Comparison of ENCODE assay signal across 21 mouse cellular contexts in the genomic region with DNA sequence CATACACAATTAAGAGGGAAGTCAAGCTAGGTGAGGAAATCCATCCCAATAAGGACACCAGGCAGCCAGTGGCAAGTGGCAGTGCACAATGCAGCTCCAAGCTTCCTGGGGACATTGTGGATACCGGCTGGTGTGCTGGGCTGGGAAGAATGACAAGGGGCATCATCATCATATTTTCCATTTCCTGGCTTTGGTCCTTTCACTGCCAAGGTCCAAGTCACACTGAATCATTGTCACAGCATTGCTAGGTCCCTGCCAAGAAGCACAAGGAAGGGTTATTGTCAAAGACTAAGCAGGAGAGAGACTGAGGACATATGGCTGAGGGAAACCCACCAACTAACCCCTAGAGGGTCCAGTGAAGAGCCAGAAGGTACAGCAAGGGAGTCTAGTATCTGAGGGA.
A peak's percentile ranks its signal among the peaks of the same experiment; 100 is the strongest.
DNase-seq lines count a peak whose midpoint lies in the region; ATAC-seq and TF ChIP-seq lines count a peak whose summit lies in the region.
"Had no signal": no experiment of that assay in that cellular context is flagged by ENCODE, and none has a peak within 500 bp of the region (broad histone marks: within the 10 kb centered on the region; RNA-seq: fewer than 3 reads in every experiment).

No protein-coding gene starts in this region.

- H3K36me3 ChIP-seq in hindbrain, embryonic 16.5 days (ENCODE audit: control insufficient read depth, insufficient read depth, low read length), result no peaks in the 10 kb centered on the region
- H3K36me3 ChIP-seq in hindbrain, embryonic 12.5 days, result no peaks in the 10 kb centered on the region
- no peaks in the 10 kb centered on the region for H3K36me3 ChIP-seq in embryonic facial prominence, embryonic 10.5 days (replicated peaks)
- H3K36me3 ChIP-seq: embryonic facial prominence, embryonic 12.5 days; heart, embryonic 13.5 days; limb, embryonic 10.5 days; midbrain, embryonic 12.5 days had no signal

- no peak overlapping the region for H3K27ac ChIP-seq in hindbrain, embryonic 16.5 days (ENCODE audit: low read depth, low read length)
- H3K27ac ChIP-seq in hindbrain, embryonic 12.5 days, result no peak overlapping the region
- H3K27ac ChIP-seq in cerebellum, adult 2 months (ENCODE audit: insufficient read depth, low read length), result no peak overlapping the region
- H3K27ac ChIP-seq in embryonic facial prominence, embryonic 10.5 days (replicated peaks), result no peak overlapping the region
- H3K27ac ChIP-seq: embryonic facial prominence, embryonic 12.5 days; heart, adult 2 months; heart, embryonic 13.5 days; limb, embryonic 10.5 days; midbrain, embryonic 12.5 days had no signal

- TF ChIP-seq CTCF in cerebellum, adult 2 months (IDR thresholded peaks at IDR 0.05; ENCODE audit: borderline replicate concordance, insufficient read depth, low read depth, low read length), result no peak

- peak; percentile 83 for ATAC-seq in hindbrain, embryonic 16.5 days
- ATAC-seq in hindbrain, embryonic 12.5 days (ENCODE audit: low FRiP score), result no peak
- ATAC-seq: CD4-positive, CD25-positive, alpha-beta regulatory T cell, adult 4 months; forebrain, postnatal 0 days had no signal

- no peak for TF ChIP-seq POLR2A in cerebellum, adult 2 months (IDR thresholded peaks at IDR 0.05; ENCODE audit: borderline replicate concordance, insufficient read depth, low read length)

- H3K27me3 ChIP-seq in hindbrain, embryonic 16.5 days (replicated peaks; ENCODE audit: control insufficient read depth, insufficient read depth, low read length), result no peaks in the 10 kb centered on the region
- no peaks in the 10 kb centered on the region for H3K27me3 ChIP-seq in hindbrain, embryonic 12.5 days
- H3K27me3 ChIP-seq in cerebellum, adult 2 months (ENCODE audit: control insufficient read depth, insufficient read depth, low read length), result no peaks in the 10 kb centered on the region
- H3K27me3 ChIP-seq in embryonic facial prominence, embryonic 10.5 days (replicated peaks; ENCODE audit: low read depth, poor library complexity, severe bottlenecking), result no peaks in the 10 kb centered on the region
- H3K27me3 ChIP-seq: embryonic facial prominence, embryonic 12.5 days; heart, embryonic 13.5 days; midbrain, embryonic 12.5 days had no signal

- no peak overlapping the region for H3K9ac ChIP-seq in hindbrain, embryonic 16.5 days (ENCODE audit: low read depth, low read length)
- H3K9ac ChIP-seq in hindbrain, embryonic 12.5 days, result no peak overlapping the region
- H3K9ac ChIP-seq: embryonic facial prominence, embryonic 12.5 days; forebrain, postnatal 0 days; heart, embryonic 13.5 days; midbrain, embryonic 12.5 days had no signal

- 52% methylated on average over 1 of the region's 1 CpGs for WGBS in hindbrain, embryonic 16.5 days
- WGBS in hindbrain, embryonic 12.5 days, result 89% methylated on average over 1 of the region's 1 CpGs
- 0% methylated on average over 1 of the region's 1 CpGs for WGBS in cerebellum, adult 2 months
- 86% methylated on average over 1 of the region's 1 CpGs for WGBS in embryonic facial prominence, embryonic 10.5 days

- H3K4me2 ChIP-seq in hindbrain, embryonic 16.5 days (ENCODE audit: low read length), result no peak overlapping the region
- no peak overlapping the region for H3K4me2 ChIP-seq in hindbrain, embryonic 12.5 days (replicated peaks)
- H3K4me2 ChIP-seq: embryonic facial prominence, embryonic 12.5 days; heart, embryonic 13.5 days; midbrain, embryonic 12.5 days had no signal

- no peak overlapping the region for H3K4me3 ChIP-seq in hindbrain, embryonic 16.5 days (ENCODE audit: low read length)
- no peak overlapping the region for H3K4me3 ChIP-seq in hindbrain, embryonic 12.5 days
- H3K4me3 ChIP-seq in cerebellum, adult 2 months (replicated peaks; ENCODE audit: insufficient read depth, low read depth, low read length), result no peak overlapping the region
- no peak overlapping the region for H3K4me3 ChIP-seq in embryonic facial prominence, embryonic 10.5 days
- H3K4me3 ChIP-seq: embryonic facial prominence, embryonic 12.5 days; heart, adult 2 months; heart, embryonic 13.5 days; limb, embryonic 10.5 days; midbrain, embryonic 12.5 days had no signal

- DNase-seq in Muller cell, postnatal 12 days (ENCODE audit: inconsistent ontology term), result peak; percentile 82
- DNase-seq in cerebellum, adult 2 months, result peak; percentile 60 to 87
- DNase-seq in cerebellum, postnatal 25 days, result peak; percentile 67 to 73
- DNase-seq in adrenal gland, postnatal 4 days (ENCODE audit: low spot score in 2 of 2), result no peak
- DNase-seq in embryonic facial prominence, embryonic 10.5 days (ENCODE audit: low spot score), result no peak
- DNase-seq: forebrain, postnatal 0 days; gastrocnemius, postnatal 36 days; heart, adult 2 months; heart, postnatal 14 days; kidney, adult 8-10 months; kidney, postnatal 10 days; liver; right cerebral cortex, postnatal 25 days; thymus, postnatal 14 days had no signal

- H3K4me1 ChIP-seq in hindbrain, embryonic 16.5 days (ENCODE audit: control insufficient read depth, insufficient read depth, low read depth, low read length), result no peaks in the 10 kb centered on the region
- H3K4me1 ChIP-seq in hindbrain, embryonic 12.5 days, result no peaks in the 10 kb centered on the region
- peaks cover 5% of the 10 kb centered on the region; the same call in 1 of the 2 replicates for H3K4me1 ChIP-seq in cerebellum, adult 2 months (ENCODE audit: control insufficient read depth, insufficient read depth, low read length)
- H3K4me1 ChIP-seq in embryonic facial prominence, embryonic 10.5 days, result no peaks in the 10 kb centered on the region
- H3K4me1 ChIP-seq: embryonic facial prominence, embryonic 12.5 days; heart, embryonic 13.5 days; limb, embryonic 10.5 days; midbrain, embryonic 12.5 days had no signal

- H3K9me3 ChIP-seq in hindbrain, embryonic 16.5 days (ENCODE audit: control insufficient read depth, low read length), result no peaks in the 10 kb centered on the region
- no peaks in the 10 kb centered on the region for H3K9me3 ChIP-seq in hindbrain, embryonic 12.5 days (replicated peaks)
- H3K9me3 ChIP-seq in embryonic facial prominence, embryonic 10.5 days, result no peaks in the 10 kb centered on the region
- H3K9me3 ChIP-seq: embryonic facial prominence, embryonic 12.5 days; limb, embryonic 10.5 days; midbrain, embryonic 12.5 days had no signal

Comparison
In these comparisons a context has a peak if more than half of its experiments do, and no peak if none do; other contexts are left out.
1. DNase-seq: peak in Muller cell, postnatal 12 days (single experiment), cerebellum, adult 2 months (2 of 2) and cerebellum, postnatal 25 days (2 of 2); none in adrenal gland, postnatal 4 days (0 of 2) and embryonic facial prominence, embryonic 10.5 days (single experiment).